Mouse (Mus musculus) erythroblast, embryonic 14.5 days (primary cell): ENCODE data around the gene Jmy.

Experiments used
- GATA1 ChIP-seq: IDR thresholded peaks from 2 replicates; pipeline ENCODE4 v1.6.1; 2012; ENCODE audit warnings: low read length, inconsistent platforms, mixed read lengths
- TAL1 ChIP-seq: IDR thresholded peaks from 3 replicates; pipeline ENCODE4 v1.6.1; 2012; ENCODE audit warnings: low read length, inconsistent platforms, mixed read lengths

DNA sequence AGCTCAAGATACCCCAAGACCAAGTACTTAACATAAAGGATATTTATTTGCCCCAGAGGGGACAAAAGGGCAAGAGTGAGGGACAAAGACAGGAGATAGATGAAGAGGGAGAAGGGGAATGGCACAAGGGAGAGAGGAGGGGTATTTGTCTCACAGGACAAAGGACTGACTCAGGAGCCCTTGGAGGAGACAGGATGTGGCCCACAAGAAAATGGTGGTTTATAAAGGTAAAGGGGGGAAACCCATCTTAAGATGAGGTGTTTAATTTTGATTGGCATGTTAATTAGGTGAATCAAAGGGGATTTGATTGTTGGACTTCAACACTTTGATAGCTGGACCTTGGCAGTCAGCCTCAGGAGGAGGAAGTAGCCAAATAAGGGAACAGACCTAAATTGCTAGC, 44.7 kb upstream of the Jmy start:
- TF ChIP-seq TAL1 (no peak), GATA1 (no peak)
